Mouse (Mus musculus) embryonic facial prominence, embryonic 13.5 days (tissue): Measurements from ENCODE around the gene Cd300lg. TPM values are rescaled to one million over a fixed set of nuclear protein-coding genes. Genes with fewer than 3 reads are reported as not detected.

ENCODE experiments used
- ATAC-seq: fragments of 200-750 bp; cut with Nextera tagmentation; 2 replicates; pipeline ENCODE4 v1.8.0; 2017; ENCODE audit warnings: low read depth; ENCODE audit not compliant: insufficient number of reproducible peaks, insufficient read depth, low FRiP score, low TSS enrichment
- H3K27ac ChIP-seq: fragments of 300-500 bp; sonication (generic); 2 replicates; pipeline ENCODE4 v1.5.1; 2015; ENCODE audit warnings: moderate library complexity, mild to moderate bottlenecking, inconsistent platforms
- H3K27me3 ChIP-seq: fragments of 300-500 bp; sonication (generic); 2 replicates; pipeline ENCODE4 v1.6.1; 2015; ENCODE audit warnings: mild to moderate bottlenecking, inconsistent platforms
- H3K36me3 ChIP-seq: fragments of 300-500 bp; sonication (generic); 2 replicates; pipeline ENCODE4 v1.6.1; 2015; ENCODE audit warnings: mild to moderate bottlenecking, inconsistent platforms
- H3K4me1 ChIP-seq: fragments of 300-500 bp; sonication (generic); 2 replicates; pipeline ENCODE4 v1.6.1; 2015; ENCODE audit warnings: inconsistent platforms
- H3K4me2 ChIP-seq: fragments of 300-500 bp; sonication (generic); 2 replicates; pipeline ENCODE4 v1.6.1; 2015; ENCODE audit warnings: moderate library complexity, mild to moderate bottlenecking, inconsistent platforms
- H3K4me3 ChIP-seq: fragments of 300-500 bp; sonication (generic); 2 replicates; pipeline ENCODE4 v1.5.1; 2015; ENCODE audit warnings: mild to moderate bottlenecking, inconsistent platforms
- H3K9ac ChIP-seq: fragments of 300-500 bp; sonication (generic); 2 replicates; pipeline ENCODE4 v1.6.1; 2015; ENCODE audit warnings: mild to moderate bottlenecking, inconsistent platforms
- H3K9me3 ChIP-seq: fragments of 300-500 bp; sonication (generic); 2 replicates; pipeline ENCODE4 v1.6.1; 2016; ENCODE audit warnings: inconsistent platforms
- WGBS: fragments of 180-500 bp; shearing (Covaris S2); methylation state at CpG from one replicate; pipeline ENCODE4 v1.1.7; 2015; ENCODE audit warnings: mixed read lengths; 5-methylcytosine and 5-hydroxymethylcytosine counted together
- polyA plus RNA-seq: library from polyadenylated mRNA; unstranded; fragments of >200 nt; fragmentation: Nextera tagmentation; extraction: Ambion mirVana; gene quantifications from 2 replicates; pipeline ENCODE4 v1.2.1, GENCODE M21; 2015

Cd300lg gene
- polyA plus RNA-seq, 1 experiment from 2014 or later = 0.45 TPM

DNA sequence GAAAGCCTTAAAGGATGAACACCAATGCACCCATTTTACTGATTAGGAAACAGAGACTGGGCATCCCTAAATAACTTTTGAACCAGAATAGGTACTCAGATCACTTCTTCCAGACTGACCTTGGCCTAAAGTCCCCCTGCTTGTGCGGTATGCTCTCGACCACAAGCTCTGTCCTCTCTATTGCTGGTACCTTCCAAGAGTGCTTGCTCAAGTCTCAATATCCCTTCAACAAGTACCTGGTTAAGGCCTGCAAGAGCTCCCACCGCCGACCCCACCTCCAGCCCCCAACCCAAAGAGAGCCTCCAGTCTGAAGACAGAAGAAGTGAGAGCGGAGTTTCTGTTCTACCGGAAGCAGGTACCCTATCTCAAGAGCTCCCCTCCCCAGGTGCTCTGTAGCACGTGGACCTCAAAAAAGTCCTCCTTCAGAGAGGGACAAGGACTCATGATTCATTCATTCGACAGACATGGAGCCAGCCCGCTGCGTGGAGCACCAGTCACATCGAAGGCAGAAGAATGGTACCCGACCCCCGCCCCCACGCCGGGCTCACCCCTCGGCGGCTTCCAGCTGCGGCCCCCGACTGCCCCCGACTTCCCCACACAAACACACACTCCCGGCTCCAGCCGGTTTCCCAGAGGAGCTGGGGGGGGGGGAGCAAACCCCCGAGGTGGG is 15.2 kb upstream of the Cd300lg start:
- 0 out of 2 replicates have a peak, but pooled peaks cover 12% of the 10 kb centered on the region for H3K27me3 ChIP-seq
- WGBS = 4% methylated on average over 23 of the region's 23 CpGs
- no peak for ATAC-seq

DNA sequence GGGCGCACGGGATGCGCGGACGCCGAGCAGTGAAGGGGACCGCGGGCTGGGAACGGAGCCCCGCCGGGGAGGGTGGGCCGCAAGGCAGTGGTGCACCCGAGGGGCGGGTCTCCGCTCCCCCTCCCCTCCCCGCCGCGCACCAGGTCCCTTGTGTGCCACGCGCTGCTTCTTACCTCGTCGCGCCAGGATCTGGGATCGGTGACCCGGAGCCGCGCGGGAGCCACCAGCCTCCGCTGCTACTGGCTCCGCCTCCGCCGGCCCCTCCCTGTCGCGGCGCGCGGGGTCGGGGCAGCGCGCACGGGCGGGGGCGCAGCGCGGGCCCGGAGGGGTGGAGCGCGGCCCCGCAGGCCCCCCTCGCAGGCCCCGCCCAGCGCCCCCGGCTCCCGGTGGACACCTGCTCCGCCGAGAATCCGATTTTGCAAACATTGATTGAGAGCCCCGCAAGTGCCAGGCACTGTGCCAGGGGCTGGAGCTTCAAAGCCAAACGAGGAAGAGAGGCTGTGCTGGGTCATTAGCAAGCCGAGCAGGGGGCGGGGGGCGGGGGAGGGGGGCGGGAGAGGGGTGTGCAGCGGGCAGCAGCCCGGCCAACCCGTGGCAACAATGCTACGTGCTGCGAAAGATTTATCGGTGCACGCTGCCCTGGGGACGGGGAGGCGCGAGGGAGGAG is 14.5 kb upstream of the Cd300lg start:
- Histone ChIP-seq H3K27me3 (0 out of 2 replicates have a peak, but pooled peaks cover 12% of the 10 kb centered on the region), H3K9ac (peak overlapping the region; percentile 75), H3K9me3 (no peaks in the 10 kb centered on the region), H3K4me2 (peak overlapping the region; percentile 92), H3K36me3 (no peaks in the 10 kb centered on the region), H3K4me1 (peaks cover 14% of the 10 kb centered on the region; the same call in 1 of the 2 replicates), H3K4me3 (peak overlapping the region; percentile 64), H3K27ac (peak overlapping the region; percentile 33; the same call in 1 of the 2 replicates)
- peak; percentile 45; the same call in 1 of the 2 replicates for ATAC-seq
- under 1% methylated on average over 73 of the region's 73 CpGs for WGBS

More for the DNA sequence above, 15.2 kb upstream of the Cd300lg start:
- H3K9ac ChIP-seq = peak overlapping the region; percentile 75
- peak overlapping the region; percentile 64 for H3K4me3 ChIP-seq
- H3K27ac ChIP-seq = no peak overlapping the region
- H3K9me3 ChIP-seq = no peaks in the 10 kb centered on the region
- peaks cover 18% of the 10 kb centered on the region; the same call in 1 of the 2 replicates for H3K4me1 ChIP-seq
- peak overlapping the region; percentile 92 for H3K4me2 ChIP-seq
- no peaks in the 10 kb centered on the region for H3K36me3 ChIP-seq

DNA sequence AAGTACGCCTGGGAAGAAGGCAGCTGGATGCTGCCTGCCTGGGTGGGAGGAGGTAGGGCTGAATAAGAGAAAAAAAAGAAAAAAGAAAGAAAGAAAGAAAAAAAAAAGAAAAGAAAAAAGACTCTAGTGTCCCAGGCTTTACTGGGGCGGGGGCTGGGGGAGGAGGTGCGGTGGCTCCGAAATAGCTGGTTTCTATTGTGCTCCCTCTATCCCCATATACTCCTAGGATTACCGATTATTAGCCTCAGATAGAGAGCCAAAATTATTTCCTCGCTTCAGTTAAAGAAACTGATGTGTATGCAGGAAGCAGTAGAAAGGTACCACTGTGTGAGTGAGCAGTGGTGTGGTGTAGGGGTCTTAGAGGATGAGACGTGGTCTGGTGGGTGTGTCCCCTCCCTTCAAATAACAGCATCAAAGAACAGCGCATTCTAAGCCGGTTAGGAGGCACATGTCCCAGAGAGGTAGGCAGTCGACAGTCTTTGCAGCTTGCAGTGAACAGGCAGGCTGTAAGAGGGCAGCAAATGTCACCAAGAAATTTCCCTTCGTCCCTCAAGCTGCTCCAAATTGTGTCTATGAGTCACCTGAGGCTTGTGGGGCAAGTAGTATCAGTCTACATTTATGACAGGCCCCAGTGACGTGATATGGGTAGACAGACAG is 13.8 kb upstream of the Cd300lg start:
- Histone ChIP-seq H3K9me3 (no peaks in the 10 kb centered on the region), H3K4me1 (peaks cover 14% of the 10 kb centered on the region; the same call in 1 of the 2 replicates), H3K27me3 (0 out of 2 replicates have a peak, but pooled peaks cover 12% of the 10 kb centered on the region), H3K9ac (peak overlapping the region; percentile 75), H3K4me3 (peak overlapping the region; percentile 64), H3K27ac (no peak overlapping the region), H3K36me3 (no peaks in the 10 kb centered on the region), H3K4me2 (peak overlapping the region; percentile 92)
- WGBS = 6% methylated on average over 12 of the region's 12 CpGs
- 0 out of 2 replicates have a peak, but pooled peaks have one; percentile 17 for ATAC-seq

DNA sequence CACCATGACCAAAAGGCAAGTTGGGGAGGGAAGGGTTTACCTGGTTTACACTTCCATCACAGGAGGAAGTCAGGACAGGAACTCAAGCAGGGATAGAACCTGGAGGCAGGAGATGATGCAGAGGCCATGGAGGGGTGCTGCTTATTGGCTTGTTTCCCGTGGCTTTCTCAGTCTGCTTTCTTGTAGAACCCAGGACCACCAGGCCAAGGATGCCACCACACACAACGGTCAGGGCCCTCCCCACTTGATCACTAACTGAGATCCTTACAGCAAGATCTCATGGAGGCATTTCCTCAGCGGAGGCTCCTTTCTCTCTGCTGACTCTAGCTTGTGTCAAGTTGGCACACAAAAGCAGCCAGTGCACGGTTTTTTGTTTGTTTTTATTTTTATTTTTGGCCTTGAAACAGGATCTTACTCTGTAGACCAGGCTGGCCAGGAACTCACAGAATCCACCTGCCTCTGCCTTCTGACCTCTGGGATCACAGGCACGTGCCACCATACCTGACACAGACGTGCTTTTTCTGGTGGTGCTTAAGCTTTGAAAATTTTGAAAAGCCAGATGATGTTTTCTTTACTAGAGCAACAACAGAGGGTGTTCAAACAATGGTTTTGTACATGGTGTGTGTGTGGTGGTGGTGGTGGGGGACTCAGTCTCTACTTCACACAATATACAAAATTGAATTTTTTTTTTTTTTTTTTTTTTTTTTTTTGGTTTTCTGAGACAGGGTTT is 13.1 kb upstream of the Cd300lg start, which contains the start of gene Mpp3:
TSS of gene Mpp3 (minus strand) at position 375 of the 730 bp plus-strand sequence.
- Histone ChIP-seq H3K27ac (no peak within 1 kb of the TSS), H3K4me3 (peak within 1 kb of the TSS; percentile 64), H3K4me1 (peaks cover 14% of the 10 kb centered on the region; the same call in 1 of the 2 replicates), H3K9ac (peak within 1 kb of the TSS; percentile 75), H3K36me3 (no peaks in the 10 kb centered on the region), H3K27me3 (0 out of 2 replicates have a peak, but pooled peaks cover 12% of the 10 kb centered on the region), H3K4me2 (peak within 1 kb of the TSS; percentile 92), H3K9me3 (no peaks in the 10 kb centered on the region)
- no peak for ATAC-seq
- WGBS = 75% methylated on average over 6 of the region's 6 CpGs

DNA sequence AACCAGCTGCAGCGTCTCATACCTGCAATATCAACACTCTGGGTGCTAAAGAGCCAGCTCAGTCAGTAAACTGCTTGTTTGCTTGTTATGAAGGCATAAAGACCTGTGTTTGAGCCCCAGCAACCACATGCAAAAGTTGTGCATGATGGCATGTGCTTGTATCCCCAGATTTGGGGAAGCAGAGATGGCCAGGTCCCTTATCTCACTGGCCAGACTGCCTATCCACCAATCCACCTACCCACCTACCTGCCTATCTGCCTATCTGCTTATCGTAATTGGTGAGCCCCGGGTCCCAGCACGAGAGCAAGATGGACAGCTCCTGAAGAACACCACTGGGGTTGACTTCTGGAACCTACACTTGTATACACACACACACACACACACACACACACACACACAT is 12.0 kb upstream of the Cd300lg start:
- H3K27me3 ChIP-seq = 0 out of 2 replicates have a peak, but pooled peaks cover 12% of the 10 kb centered on the region
- H3K9me3 ChIP-seq = no peaks in the 10 kb centered on the region
- H3K4me2 ChIP-seq = no peak overlapping the region
- H3K4me1 ChIP-seq = peaks cover 14% of the 10 kb centered on the region; the same call in 1 of the 2 replicates
- no peaks in the 10 kb centered on the region for H3K36me3 ChIP-seq
- no peak overlapping the region for H3K9ac ChIP-seq
- no peak for ATAC-seq
- no peak overlapping the region for H3K27ac ChIP-seq
- no peak overlapping the region for H3K4me3 ChIP-seq
- WGBS = 75% methylated on average over 4 of the region's 4 CpGs

DNA sequence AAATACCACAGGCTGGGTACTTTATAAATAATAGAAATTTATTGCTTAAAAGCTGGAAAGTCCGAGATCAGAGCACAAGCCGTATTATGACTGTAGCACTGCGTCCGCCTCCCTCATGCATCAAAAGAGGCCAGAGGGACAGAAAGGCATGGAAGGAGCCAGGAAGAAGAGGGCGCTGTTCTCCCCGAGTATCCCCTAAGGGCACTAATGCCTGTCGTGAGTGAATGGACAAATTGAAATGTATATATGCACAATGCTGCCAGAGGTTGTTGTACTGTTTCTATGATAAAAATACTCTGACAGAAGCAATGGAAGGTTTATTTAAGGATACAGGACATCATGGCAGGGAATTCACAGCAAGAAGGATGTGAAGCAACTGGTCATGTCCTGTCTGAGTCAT is 11.3 kb upstream of the Cd300lg start:
- Histone ChIP-seq H3K36me3 (no peaks in the 10 kb centered on the region), H3K27me3 (0 out of 2 replicates have a peak, but pooled peaks cover 12% of the 10 kb centered on the region), H3K9me3 (no peaks in the 10 kb centered on the region), H3K9ac (no peak overlapping the region), H3K4me1 (peaks cover 18% of the 10 kb centered on the region; the same call in 1 of the 2 replicates), H3K4me3 (no peak overlapping the region), H3K4me2 (no peak overlapping the region), H3K27ac (no peak overlapping the region)
- no peak for ATAC-seq
- WGBS = 36% methylated on average over 7 of the region's 7 CpGs

DNA sequence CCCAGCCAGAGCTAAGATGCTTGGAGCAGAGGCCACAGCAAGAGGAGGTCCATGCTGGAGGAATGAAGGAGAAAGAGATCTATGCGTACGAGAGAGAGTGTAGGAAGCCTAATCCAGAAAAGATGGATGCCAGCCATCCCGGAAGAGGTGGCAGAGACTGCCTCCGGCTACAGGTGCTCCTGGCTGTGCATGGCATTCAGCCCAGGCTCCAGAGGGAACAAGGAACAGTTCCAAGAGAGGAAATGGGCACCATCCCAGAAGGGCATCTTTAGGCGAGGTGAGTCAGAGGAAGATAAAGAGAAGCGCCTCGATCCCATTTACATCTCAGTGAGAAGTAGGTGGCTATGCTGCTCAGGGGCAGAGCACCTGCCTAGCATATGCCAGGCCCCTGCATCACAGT is 10.2 kb upstream of the Cd300lg start:
- Histone ChIP-seq H3K9ac (no peak overlapping the region), H3K4me2 (no peak overlapping the region), H3K27me3 (0 out of 2 replicates have a peak, but pooled peaks cover 5% of the 10 kb centered on the region), H3K4me3 (no peak overlapping the region), H3K36me3 (no peaks in the 10 kb centered on the region), H3K27ac (no peak overlapping the region), H3K4me1 (peaks cover 15% of the 10 kb centered on the region; the same call in 1 of the 2 replicates), H3K9me3 (no peaks in the 10 kb centered on the region)
- ATAC-seq = no peak
- WGBS = 78% methylated on average over 7 of the region's 7 CpGs

DNA sequence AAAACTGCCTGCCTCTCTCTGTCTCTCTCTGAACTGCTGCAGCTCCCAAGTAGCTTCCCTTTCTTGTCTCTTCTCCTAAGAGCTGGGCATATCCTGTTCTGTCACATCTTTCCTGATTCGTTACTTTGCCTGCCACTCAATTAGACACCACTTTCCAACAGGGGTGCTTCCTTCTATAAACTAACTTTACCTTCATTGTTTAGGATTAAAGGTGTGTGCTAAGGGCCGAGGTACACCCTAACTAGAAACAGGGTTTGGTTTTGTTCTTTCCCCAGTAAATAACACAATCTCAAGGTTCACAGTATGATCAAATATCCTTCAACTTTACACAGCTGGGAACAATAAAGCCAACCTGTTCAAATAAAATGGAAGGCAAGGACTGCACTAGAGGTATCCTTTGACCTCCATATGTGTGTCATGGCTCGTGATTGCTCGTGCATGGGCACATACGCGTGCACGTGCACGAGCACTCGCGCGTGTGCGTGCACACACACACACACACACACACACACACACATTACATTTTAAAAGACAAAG is 8.2 kb upstream of the Cd300lg start:
- Histone ChIP-seq H3K4me1 (peaks cover 6% of the 10 kb centered on the region; the same call in 1 of the 2 replicates), H3K9me3 (no peaks in the 10 kb centered on the region), H3K36me3 (no peaks in the 10 kb centered on the region), H3K9ac (no peak overlapping the region), H3K4me3 (no peak overlapping the region), H3K4me2 (no peak overlapping the region), H3K27me3 (peaks cover 7% of the 10 kb centered on the region), H3K27ac (no peak overlapping the region)
- WGBS = 77% methylated on average over 12 of the region's 12 CpGs
- ATAC-seq = no peak

DNA sequence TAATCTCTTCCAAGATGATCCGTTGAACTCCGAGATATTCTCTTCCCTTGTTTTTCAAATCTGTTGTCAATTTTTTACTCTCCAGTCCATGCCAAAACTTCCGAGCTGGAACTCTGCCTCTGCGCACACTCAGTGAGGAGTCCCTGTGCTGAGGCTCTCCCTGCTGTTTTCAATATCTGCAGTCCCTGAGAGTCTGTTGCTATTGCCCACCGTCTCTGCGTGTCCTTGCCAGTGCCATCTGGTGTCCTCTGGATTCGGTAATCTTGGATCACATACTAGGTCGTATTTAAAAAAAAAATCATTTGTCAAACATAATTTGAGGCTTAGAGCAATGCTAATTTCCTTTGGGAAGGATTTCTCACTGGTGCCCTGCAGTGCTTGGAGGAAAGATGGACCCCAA is 6.4 kb upstream of the Cd300lg start:
- H3K27me3 ChIP-seq = peaks cover 4% of the 10 kb centered on the region
- no peak overlapping the region for H3K27ac ChIP-seq
- H3K9me3 ChIP-seq = no peaks in the 10 kb centered on the region
- peaks cover 6% of the 10 kb centered on the region; the same call in 1 of the 2 replicates for H3K4me1 ChIP-seq
- 39% methylated on average over 8 of the region's 8 CpGs for WGBS
- no peaks in the 10 kb centered on the region for H3K36me3 ChIP-seq
- no peak for ATAC-seq
- H3K4me3 ChIP-seq = no peak overlapping the region
- no peak overlapping the region for H3K9ac ChIP-seq
- no peak overlapping the region for H3K4me2 ChIP-seq

DNA sequence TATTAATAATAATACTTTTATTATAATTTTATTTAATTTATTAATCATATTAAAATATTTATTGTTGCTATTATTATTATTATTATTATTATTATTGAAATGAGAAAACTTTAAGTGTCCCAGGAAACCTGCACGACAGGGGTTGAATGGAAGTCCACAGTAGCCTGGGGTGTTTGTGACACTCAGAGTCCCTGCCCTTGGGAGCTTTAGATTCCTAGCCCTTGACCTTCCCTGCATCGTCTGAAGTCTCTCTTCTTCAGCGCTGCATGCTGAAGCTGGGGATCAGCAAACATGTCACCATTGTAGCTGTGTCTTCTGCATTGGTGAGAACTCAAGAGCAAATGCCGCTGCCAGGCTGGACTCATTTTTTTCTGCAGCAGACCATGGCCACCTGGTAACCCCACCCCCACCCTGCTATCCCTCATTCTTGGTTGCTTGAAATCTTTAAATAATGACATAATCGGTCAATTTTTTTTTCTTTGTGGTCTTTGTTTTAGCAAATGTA is 5.8 kb upstream of the Cd300lg start:
- H3K9ac ChIP-seq = no peak overlapping the region
- no peaks in the 10 kb centered on the region for H3K9me3 ChIP-seq
- peaks cover 6% of the 10 kb centered on the region; the same call in 1 of the 2 replicates for H3K4me1 ChIP-seq
- H3K27ac ChIP-seq = no peak overlapping the region
- no peak overlapping the region for H3K4me2 ChIP-seq
- WGBS = 78% methylated on average over 5 of the region's 5 CpGs
- ATAC-seq = no peak
- H3K4me3 ChIP-seq = no peak overlapping the region
- H3K27me3 ChIP-seq = peaks cover 4% of the 10 kb centered on the region
- H3K36me3 ChIP-seq = no peaks in the 10 kb centered on the region
